Mouse (Mus musculus): ENCODE data around the gene Golga4. TPM values are rescaled to one million over a fixed set of nuclear protein-coding genes. Genes with fewer than 3 reads are reported as not detected.

Golga4 gene
- polyA plus RNA-seq, 1 experiment from 2014 or later, result 67.0 TPM

DNA sequence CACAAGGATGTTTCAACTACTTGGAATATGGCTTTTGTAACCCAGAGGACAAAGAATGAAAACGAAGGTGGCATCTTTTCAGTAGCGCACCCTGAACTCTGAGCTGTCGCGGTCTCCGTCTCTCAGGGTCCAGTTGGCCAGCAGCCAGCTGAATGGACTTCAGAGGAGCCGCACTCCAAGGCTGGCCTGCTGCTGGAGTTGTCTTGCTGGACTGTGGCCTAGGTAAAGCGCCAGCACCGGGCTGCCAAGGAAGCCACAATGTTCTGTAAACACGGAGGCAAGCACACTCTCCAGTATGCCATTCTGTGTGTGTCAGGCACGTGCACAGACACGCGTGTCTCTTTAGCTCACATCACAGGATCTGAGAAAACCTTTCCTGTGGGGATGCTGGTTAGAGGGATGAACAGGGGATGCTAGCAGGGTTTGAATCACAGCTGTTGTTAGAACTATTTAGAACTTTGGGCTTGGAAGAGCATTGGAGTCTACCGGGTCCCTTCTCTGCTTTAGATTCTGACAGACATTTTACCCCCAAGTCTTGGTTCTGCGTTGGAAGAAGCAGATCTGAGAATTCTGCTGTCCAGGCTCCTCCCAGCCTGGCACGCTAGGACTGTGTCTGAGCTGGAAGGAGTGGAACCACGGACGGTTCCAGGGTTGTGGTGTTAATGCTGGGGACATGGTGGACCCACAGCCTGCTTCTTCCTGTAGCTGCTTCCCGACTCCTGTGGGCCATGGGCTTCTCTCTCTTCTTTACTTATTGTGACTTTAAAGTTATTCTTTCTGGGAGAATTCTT is 116.5 kb downstream of the Golga4 start:
- Histone ChIP-seq H3K9me3 (no peaks in the 10 kb centered on the region), H3K27ac (no peak overlapping the region), H3K36me3 (no peaks in the 10 kb centered on the region), H3K4me1 (peaks cover 15% of the 10 kb centered on the region; the same call in 1 of the 2 replicates), H3K27me3 (replicated peaks) (no peaks in the 10 kb centered on the region), H3K9ac (no peak overlapping the region), H3K4me2 (replicated peaks) (no peak overlapping the region), H3K4me3 (no peak overlapping the region)
- 90% methylated on average over 18 of the region's 18 CpGs for WGBS
- no peak for ATAC-seq (ENCODE audit: low FRiP score, low read depth)

DNA sequence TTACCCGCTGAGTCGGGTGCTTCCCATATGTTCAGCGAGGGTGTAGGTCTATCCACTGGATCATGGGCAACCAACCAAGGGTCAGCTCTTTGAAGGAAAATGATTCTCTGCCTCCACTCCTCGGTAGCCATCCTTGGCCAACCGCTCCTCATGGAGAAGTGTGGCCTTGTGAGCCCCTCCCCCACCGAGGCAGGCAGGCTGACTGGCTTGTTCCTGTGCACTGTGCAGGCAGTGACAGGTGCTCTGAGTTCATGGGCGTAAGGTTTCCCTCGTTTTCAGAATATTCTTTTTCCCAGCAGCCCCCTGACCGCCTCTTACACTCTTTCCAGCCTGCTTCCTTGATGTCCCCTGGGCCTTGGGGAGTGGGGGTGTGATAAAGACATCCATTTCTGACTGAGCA is 117.4 kb downstream of the Golga4 start:
- Histone ChIP-seq H3K27me3 (replicated peaks) (no peaks in the 10 kb centered on the region), H3K4me1 (peaks cover 15% of the 10 kb centered on the region; the same call in 1 of the 2 replicates), H3K4me3 (no peak overlapping the region), H3K9me3 (no peaks in the 10 kb centered on the region), H3K9ac (no peak overlapping the region), H3K27ac (no peak overlapping the region), H3K36me3 (no peaks in the 10 kb centered on the region), H3K4me2 (replicated peaks) (no peak overlapping the region)
- no peak for ATAC-seq (ENCODE audit: low FRiP score, low read depth)
- 73% methylated on average over 9 of the region's 9 CpGs for WGBS

DNA sequence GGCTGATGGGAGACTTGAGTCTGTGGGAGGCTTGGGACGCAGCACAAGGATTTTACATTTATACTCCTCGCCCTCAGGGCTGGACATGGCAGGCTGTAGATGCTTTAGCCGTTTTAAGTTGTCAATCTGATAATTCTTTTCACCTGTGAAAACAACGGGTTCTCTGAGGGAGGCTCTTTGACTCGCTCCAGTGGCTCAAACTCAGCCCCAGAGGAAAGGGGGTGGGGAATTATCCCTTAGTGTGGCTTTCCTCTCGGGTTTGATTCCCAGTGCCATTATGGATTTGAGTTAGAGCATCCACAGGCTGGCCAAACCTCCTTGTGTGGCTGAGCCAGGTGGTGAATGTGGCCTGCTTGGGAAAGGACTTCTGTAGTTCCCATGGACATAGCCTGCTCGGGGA is 118.1 kb downstream of the Golga4 start:
- no peaks in the 10 kb centered on the region for H3K9me3 ChIP-seq
- no peak for ATAC-seq (ENCODE audit: low FRiP score, low read depth)
- peaks cover 15% of the 10 kb centered on the region; the same call in 1 of the 2 replicates for H3K4me1 ChIP-seq
- H3K4me2 ChIP-seq (replicated peaks), result no peak overlapping the region
- no peak overlapping the region for H3K27ac ChIP-seq
- no peaks in the 10 kb centered on the region for H3K27me3 ChIP-seq (replicated peaks)
- 56% methylated on average over 7 of the region's 7 CpGs for WGBS
- no peak overlapping the region for H3K4me3 ChIP-seq
- no peaks in the 10 kb centered on the region for H3K36me3 ChIP-seq
- H3K9ac ChIP-seq, result no peak overlapping the region

DNA sequence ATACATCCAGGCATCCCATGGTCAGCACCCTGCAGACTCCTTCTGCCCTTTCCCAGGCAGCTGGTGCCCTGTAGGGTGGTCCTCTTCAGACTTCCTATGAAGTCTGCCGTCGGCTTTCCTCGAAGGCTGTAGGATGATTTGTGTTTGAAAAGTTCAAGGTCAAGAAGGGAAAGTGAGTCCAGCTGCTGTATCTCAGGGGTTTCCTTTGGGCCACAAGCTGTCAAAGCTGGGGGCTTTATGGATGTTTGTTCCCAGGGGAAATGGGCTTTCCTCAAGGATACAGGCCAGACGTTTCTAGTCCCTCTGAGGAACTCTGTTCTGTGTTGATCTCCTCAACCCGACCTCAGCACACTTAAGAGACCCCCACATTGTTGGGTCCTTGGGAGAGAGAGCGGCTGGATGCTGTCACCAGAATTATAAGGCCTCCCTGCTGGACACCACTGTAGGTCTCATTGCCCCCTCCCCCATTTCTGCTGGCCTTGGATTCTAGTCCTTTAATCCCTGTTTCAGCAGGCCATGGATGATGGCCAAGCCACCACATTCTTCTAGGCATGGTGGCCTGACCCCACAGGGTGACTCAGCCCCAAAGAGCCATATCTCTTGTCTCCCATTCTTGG is 123.8 kb downstream of the Golga4 start:
- Histone ChIP-seq H3K4me2 (replicated peaks) (no peak overlapping the region), H3K9me3 (no peaks in the 10 kb centered on the region), H3K4me1 (0 out of 2 replicates have a peak, but pooled peaks cover 6% of the 10 kb centered on the region), H3K36me3 (no peaks in the 10 kb centered on the region), H3K27me3 (replicated peaks) (no peaks in the 10 kb centered on the region), H3K27ac (no peak overlapping the region), H3K9ac (no peak overlapping the region), H3K4me3 (no peak overlapping the region)
- no peak for ATAC-seq (ENCODE audit: low FRiP score, low read depth)
- 36% methylated on average over 6 of the region's 6 CpGs for WGBS

Other genes starting within 250 kb of the Golga4 start
- gene Eomes, start 28.1 kb upstream of the Golga4 start, polyA plus RNA-seq (2016; fragmentation: Nextera tagmentation; extraction: Ambion mirVana), result 0.05 and 0.08 TPM in 2 replicates
- gene Itga9, start 100.4 kb downstream of the Golga4 start, polyA plus RNA-seq (2016; fragmentation: Nextera tagmentation; extraction: Ambion mirVana), result 9.4 and 10.7 TPM in 2 replicates